ENCODE assay signal across 7 mouse cellular contexts in the genomic region with DNA sequence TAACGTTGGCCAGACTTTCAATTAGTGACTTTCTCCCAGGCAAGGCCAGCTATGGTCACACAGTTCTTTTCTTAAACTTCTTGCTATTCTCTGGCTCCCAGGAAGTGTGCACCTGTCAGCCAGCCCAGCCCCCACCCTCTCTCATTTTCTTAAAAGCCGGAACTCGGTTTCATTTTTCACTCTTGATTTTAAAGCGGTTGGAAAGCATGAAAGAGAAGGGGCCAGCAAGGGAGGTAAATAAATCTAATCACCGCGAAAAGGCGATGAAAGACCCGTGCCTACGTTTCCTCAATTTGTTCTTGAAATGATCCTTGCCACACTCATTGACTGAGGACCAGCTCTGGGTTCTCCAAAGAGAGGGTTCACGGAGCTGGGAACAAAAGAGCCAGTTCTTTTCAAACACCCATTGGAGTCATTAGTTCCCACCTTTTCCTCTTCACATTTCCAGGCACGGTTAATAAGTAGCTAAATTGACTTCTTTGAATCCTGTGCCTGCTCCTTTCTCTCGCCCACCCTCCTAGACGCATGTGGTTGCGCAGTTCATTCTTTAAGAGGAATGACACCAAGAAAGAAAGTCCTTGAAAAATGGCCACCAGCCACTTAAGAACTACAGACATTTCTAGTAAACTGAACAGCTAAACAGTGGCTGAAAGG.
DNase-seq lines count a peak whose midpoint lies in the region; ATAC-seq and TF ChIP-seq lines count a peak whose summit lies in the region.

No protein-coding gene starts in this region.

- DNase-seq in hindbrain, postnatal 0 days (ENCODE audit: low spot score) = no peak
- peak; percentile 32 for DNase-seq in lung, postnatal 36 days
- DNase-seq in thymus, postnatal 4 days = peak; percentile 62
- no peak for DNase-seq in cerebellum, postnatal 4 days (ENCODE audit: low spot score in 2 of 2)
- DNase-seq in urinary bladder, postnatal 4 days (ENCODE audit: low spot score in 2 of 2) = no peak

- no peaks in the 10 kb centered on the region for H3K9me3 ChIP-seq in midbrain, embryonic 13.5 days
- H3K9me3 ChIP-seq in midbrain, embryonic 16.5 days (replicated peaks; ENCODE audit: control insufficient read depth, low read length, poor library complexity, severe bottlenecking) = no peaks in the 10 kb centered on the region
- H3K9me3 ChIP-seq in hindbrain, postnatal 0 days (ENCODE audit: low read length) = no peaks in the 10 kb centered on the region

- H3K4me2 ChIP-seq in midbrain, embryonic 13.5 days (replicated peaks) = 0 out of 2 replicates have a peak overlapping the region, but pooled peaks have one; percentile 11
- H3K4me2 ChIP-seq in midbrain, embryonic 16.5 days (ENCODE audit: low read length) = no peak overlapping the region
- H3K4me2 ChIP-seq in hindbrain, postnatal 0 days (ENCODE audit: low read depth, low read length) = 0 out of 2 replicates have a peak overlapping the region, but pooled peaks have one; percentile 22

- WGBS in midbrain, embryonic 13.5 days = 29% methylated on average over 14 of the region's 14 CpGs
- WGBS in midbrain, embryonic 16.5 days = 31% methylated on average over 14 of the region's 14 CpGs
- WGBS in hindbrain, postnatal 0 days = 26% methylated on average over 14 of the region's 14 CpGs

- H3K36me3 ChIP-seq in midbrain, embryonic 13.5 days = no peaks in the 10 kb centered on the region
- no peaks in the 10 kb centered on the region for H3K36me3 ChIP-seq in midbrain, embryonic 16.5 days (ENCODE audit: control insufficient read depth, insufficient read depth, low read length)
- no peaks in the 10 kb centered on the region for H3K36me3 ChIP-seq in hindbrain, postnatal 0 days (ENCODE audit: insufficient read depth, low read length)

- no peak for ATAC-seq in midbrain, embryonic 13.5 days
- no peak for ATAC-seq in midbrain, embryonic 16.5 days
- no peak for ATAC-seq in hindbrain, postnatal 0 days

- H3K4me3 ChIP-seq in midbrain, embryonic 13.5 days (replicated peaks) = no peak overlapping the region
- no peak overlapping the region for H3K4me3 ChIP-seq in midbrain, embryonic 16.5 days (ENCODE audit: low read depth, low read length)
- no peak overlapping the region for H3K4me3 ChIP-seq in hindbrain, postnatal 0 days (ENCODE audit: low read length)

- peaks cover 12% of the 10 kb centered on the region; the same call in 1 of the 2 replicates for H3K27me3 ChIP-seq in midbrain, embryonic 13.5 days
- no peaks in the 10 kb centered on the region; the same call in 1 of the 2 replicates for H3K27me3 ChIP-seq in midbrain, embryonic 16.5 days (ENCODE audit: control insufficient read depth, insufficient read depth, low read depth, low read length)
- no peaks in the 10 kb centered on the region for H3K27me3 ChIP-seq in hindbrain, postnatal 0 days (ENCODE audit: insufficient read depth, low read length)

- H3K9ac ChIP-seq in midbrain, embryonic 13.5 days (replicated peaks) = no peak overlapping the region
- no peak overlapping the region for H3K9ac ChIP-seq in midbrain, embryonic 16.5 days (ENCODE audit: low read depth, low read length)
- no peak overlapping the region for H3K9ac ChIP-seq in hindbrain, postnatal 0 days (replicated peaks; ENCODE audit: low read length)

- TF ChIP-seq CTCF in hindbrain, postnatal 0 days (IDR thresholded peaks at IDR 0.05; ENCODE audit: low read depth) = no peak

- no peak overlapping the region for H3K27ac ChIP-seq in midbrain, embryonic 13.5 days
- H3K27ac ChIP-seq in midbrain, embryonic 16.5 days (ENCODE audit: low read length) = no peak overlapping the region
- H3K27ac ChIP-seq in hindbrain, postnatal 0 days = no peak overlapping the region

- peaks cover 5% of the 10 kb centered on the region; the same call in 1 of the 2 replicates for H3K4me1 ChIP-seq in midbrain, embryonic 13.5 days (replicated peaks)
- H3K4me1 ChIP-seq in midbrain, embryonic 16.5 days (ENCODE audit: control insufficient read depth, insufficient read depth, low read length) = no peaks in the 10 kb centered on the region
- no peaks in the 10 kb centered on the region for H3K4me1 ChIP-seq in hindbrain, postnatal 0 days (ENCODE audit: insufficient read depth, low read length)

Comparison
In these comparisons a context has a peak if more than half of its experiments do, and no peak if none do; other contexts are left out.
1. DNase-seq: peak in lung, postnatal 36 days (single experiment) and thymus, postnatal 4 days (single experiment); none in hindbrain, postnatal 0 days (single experiment), cerebellum, postnatal 4 days (0 of 2) and urinary bladder, postnatal 4 days (0 of 2).